Mouse (Mus musculus): ENCODE results near the gene 2900011O08Rik. TPM values are rescaled to one million over a fixed set of nuclear protein-coding genes. Genes with fewer than 3 reads are reported as not detected.
A peak's percentile ranks its signal among the peaks of the same experiment; 100 is the strongest.

Gene 2900011O08Rik
- 2.9 and 3.2 TPM in 2 replicates for polyA plus RNA-seq (2014; fragmentation: Nextera tagmentation; extraction: Ambion mirVana)

DNA sequence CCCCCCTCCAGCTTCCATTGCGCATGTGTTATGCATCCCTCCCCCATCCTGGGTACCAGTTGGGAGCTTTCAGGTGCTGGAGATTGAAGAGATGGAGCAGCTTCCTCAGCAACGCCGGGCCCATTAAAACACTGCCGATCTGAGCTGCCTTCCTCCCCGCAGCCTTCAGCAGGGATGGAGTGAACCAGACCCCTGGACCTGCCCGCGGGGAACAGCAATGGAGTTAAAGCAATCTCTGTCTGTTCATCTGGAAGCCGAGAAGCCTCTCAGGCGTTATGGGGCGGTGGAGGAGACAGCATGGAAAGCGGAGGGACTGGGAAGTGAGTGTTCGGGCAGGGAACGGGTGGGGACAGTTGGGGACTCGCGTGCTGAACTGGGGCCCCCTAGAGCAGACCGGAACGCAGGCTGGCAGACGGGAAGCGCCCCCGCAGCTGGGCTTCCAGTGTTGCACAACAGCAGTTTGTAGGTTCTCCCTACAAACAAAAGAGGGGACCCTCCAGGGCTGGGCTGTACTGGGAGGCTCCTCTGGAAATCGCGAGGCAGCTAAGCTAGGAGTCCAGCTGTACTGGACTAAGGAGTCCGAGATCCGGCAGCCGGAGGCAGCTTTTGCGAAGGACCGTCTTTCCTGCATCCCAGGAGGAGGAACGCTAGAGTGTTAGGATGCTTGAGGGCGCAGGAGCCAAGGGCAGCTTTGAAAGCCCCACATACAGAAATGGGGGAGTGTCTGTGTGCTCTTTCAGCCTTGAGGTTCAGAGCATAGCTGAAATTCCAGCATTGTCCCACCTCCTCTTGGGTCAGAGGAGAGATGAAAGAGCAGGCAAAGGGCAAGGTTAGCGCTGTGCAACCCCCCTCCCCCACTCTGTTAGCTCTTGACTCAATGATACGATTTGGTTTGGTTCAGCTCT is at the start of gene 2900011O08Rik, which contains the start of gene Ifitm7:
2900011O08Rik (plus strand) TSS at position 31 of the 905 bp plus-strand sequence.
Ifitm7 (minus strand) TSS at position 315 of the 905 bp plus-strand sequence.
- H3K9ac ChIP-seq (ENCODE audit: low read length): peak within 1 kb of the TSS; percentile 32
- WGBS: 1% methylated on average over 31 of the region's 31 CpGs

DNA sequence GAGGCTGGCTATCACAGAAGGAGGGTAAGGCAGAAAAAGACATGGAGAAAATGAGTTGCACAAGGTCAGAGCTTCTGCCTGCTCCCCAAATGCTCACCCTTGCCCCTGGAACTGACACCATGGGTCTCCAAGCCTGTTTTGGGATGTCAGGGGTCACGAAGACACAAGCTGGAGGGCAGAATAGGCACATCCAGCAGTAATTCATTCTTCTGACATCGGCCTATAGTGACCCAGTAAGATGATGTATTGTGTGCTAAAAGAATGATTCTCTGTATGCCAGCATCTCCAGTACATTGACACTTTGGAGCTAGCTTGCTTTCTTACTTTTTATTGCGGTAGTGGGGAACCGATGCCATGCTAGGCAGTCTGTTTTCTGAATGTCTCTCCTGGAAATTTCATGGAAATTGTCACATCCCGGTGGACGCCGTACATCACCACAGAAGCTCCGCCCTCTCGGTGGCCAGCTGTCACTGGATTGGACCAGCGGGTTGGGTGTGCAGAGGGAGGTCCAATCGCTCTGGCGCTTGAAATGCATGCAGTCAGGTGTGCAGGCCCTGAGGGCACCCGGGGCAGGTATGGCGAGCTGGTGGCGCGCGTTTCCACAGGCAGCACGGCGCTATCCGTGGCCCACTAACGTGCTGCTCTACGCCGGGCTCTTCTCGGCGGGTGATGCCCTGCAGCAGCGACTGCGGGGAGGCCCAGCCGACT is 46.1 kb upstream of the 2900011O08Rik start:
- H3K9me3 ChIP-seq (ENCODE audit: control insufficient read depth, low read length): no peaks in the 10 kb centered on the region
- 6% methylated on average over 28 of the region's 28 CpGs for WGBS
- H3K9ac ChIP-seq (ENCODE audit: low read length): peak overlapping the region; percentile 55
- H3K27ac ChIP-seq (ENCODE audit: low read depth): no peak overlapping the region
- ATAC-seq (replicated peaks; ENCODE audit: low FRiP score, low TSS enrichment, low read depth) (peak; percentile 98), DNase-seq (ENCODE audit: low spot score) (peak; percentile 73)
- H3K36me3 ChIP-seq (ENCODE audit: control insufficient read depth, insufficient read depth, low read length): no peaks in the 10 kb centered on the region
- peak overlapping the region; percentile 99 for H3K4me2 ChIP-seq (ENCODE audit: low read length)
- H3K4me3 ChIP-seq (ENCODE audit: low read depth, low read length): peak overlapping the region; percentile 60
- peaks cover 2% of the 10 kb centered on the region; the same call in 1 of the 2 replicates for H3K4me1 ChIP-seq (replicated peaks; ENCODE audit: control insufficient read depth, insufficient read depth, low read length)
- peaks cover 10% of the 10 kb centered on the region; the same call in 1 of the 2 replicates for H3K27me3 ChIP-seq (replicated peaks; ENCODE audit: control insufficient read depth, insufficient read depth, low read length)

More for the DNA sequence above, at the start of gene 2900011O08Rik, which contains the start of gene Ifitm7:
- ATAC-seq (replicated peaks; ENCODE audit: low FRiP score, low TSS enrichment, low read depth) (peak; percentile 32), DNase-seq (ENCODE audit: low spot score) (peak; percentile 67)
- no peaks in the 10 kb centered on the region for H3K27me3 ChIP-seq (replicated peaks; ENCODE audit: control insufficient read depth, insufficient read depth, low read length)
- H3K4me1 ChIP-seq (replicated peaks; ENCODE audit: control insufficient read depth, insufficient read depth, low read length): peaks cover 5% of the 10 kb centered on the region; the same call in 1 of the 2 replicates
- H3K4me2 ChIP-seq (ENCODE audit: low read length): peak within 1 kb of the TSS; percentile 80
- no peaks in the 10 kb centered on the region for H3K36me3 ChIP-seq (ENCODE audit: control insufficient read depth, insufficient read depth, low read length)
- H3K9me3 ChIP-seq (ENCODE audit: control insufficient read depth, low read length): no peaks in the 10 kb centered on the region
- no peak within 1 kb of the TSS for H3K27ac ChIP-seq (ENCODE audit: low read depth)
- peak within 1 kb of the TSS; percentile 38 for H3K4me3 ChIP-seq (ENCODE audit: low read depth, low read length)

GRCm38 (mm10) chr16:13940847-13941395 is 45.5 kb upstream of the 2900011O08Rik start:
- DNase-seq (ENCODE audit: low spot score): peak; percentile 67
- Histone ChIP-seq H3K36me3 (ENCODE audit: control insufficient read depth, insufficient read depth, low read length) (no peaks in the 10 kb centered on the region), H3K27me3 (replicated peaks; ENCODE audit: control insufficient read depth, insufficient read depth, low read length) (peaks cover 10% of the 10 kb centered on the region; the same call in 1 of the 2 replicates), H3K9me3 (ENCODE audit: control insufficient read depth, low read length) (no peaks in the 10 kb centered on the region), H3K4me3 (ENCODE audit: low read depth, low read length) (peak overlapping the region; percentile 60), H3K9ac (ENCODE audit: low read length) (peak overlapping the region; percentile 55), H3K4me2 (ENCODE audit: low read length) (peak overlapping the region; percentile 99), H3K27ac (ENCODE audit: low read depth) (no peak overlapping the region), H3K4me1 (replicated peaks; ENCODE audit: control insufficient read depth, insufficient read depth, low read length) (peaks cover 2% of the 10 kb centered on the region; the same call in 1 of the 2 replicates)
- peak; percentile 82 for ATAC-seq (replicated peaks; ENCODE audit: low FRiP score, low TSS enrichment, low read depth)
- WGBS: 3% methylated on average over 34 of the region's 34 CpGs

DNA sequence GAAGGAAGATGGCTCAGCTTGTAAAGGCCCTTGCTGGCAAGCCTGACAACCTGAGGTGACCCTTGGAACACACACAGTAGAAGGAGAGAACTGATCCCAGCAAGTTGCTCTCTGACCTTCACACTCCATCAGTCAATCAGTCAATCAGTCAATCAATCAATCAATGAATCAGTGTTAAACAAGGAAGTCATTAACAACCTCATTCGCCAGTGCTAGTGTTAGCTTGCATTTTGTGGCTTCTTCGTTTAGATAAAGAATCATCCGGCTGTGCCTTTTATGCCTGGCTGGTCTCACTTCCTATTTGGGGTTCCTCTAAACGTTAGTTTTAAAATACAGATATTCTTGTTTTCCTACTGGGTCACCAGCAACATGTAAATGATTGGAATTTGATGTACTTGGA is 42.2 kb upstream of the 2900011O08Rik start:
- no peak overlapping the region for H3K27ac ChIP-seq (ENCODE audit: low read depth)
- no peaks in the 10 kb centered on the region for H3K36me3 ChIP-seq (ENCODE audit: control insufficient read depth, insufficient read depth, low read length)
- no peak overlapping the region for H3K9ac ChIP-seq (ENCODE audit: low read length)
- no peak overlapping the region for H3K4me3 ChIP-seq (ENCODE audit: low read depth, low read length)
- peaks cover 10% of the 10 kb centered on the region; the same call in 1 of the 2 replicates for H3K27me3 ChIP-seq (replicated peaks; ENCODE audit: control insufficient read depth, insufficient read depth, low read length)
- no peaks in the 10 kb centered on the region for H3K9me3 ChIP-seq (ENCODE audit: control insufficient read depth, low read length)
- WGBS: 40% methylated on average over 4 of the region's 4 CpGs
- ATAC-seq (replicated peaks; ENCODE audit: low FRiP score, low TSS enrichment, low read depth) (no peak), DNase-seq (ENCODE audit: low spot score) (no peak)
- H3K4me1 ChIP-seq (replicated peaks; ENCODE audit: control insufficient read depth, insufficient read depth, low read length): peaks cover 2% of the 10 kb centered on the region; the same call in 1 of the 2 replicates
- H3K4me2 ChIP-seq (ENCODE audit: low read length): no peak overlapping the region

GRCm38 (mm10) chr16:13944752-13945151 is 41.7 kb upstream of the 2900011O08Rik start:
- Histone ChIP-seq H3K4me1 (replicated peaks; ENCODE audit: control insufficient read depth, insufficient read depth, low read length) (peaks cover 2% of the 10 kb centered on the region; the same call in 1 of the 2 replicates), H3K4me2 (ENCODE audit: low read length) (no peak overlapping the region), H3K27ac (ENCODE audit: low read depth) (no peak overlapping the region), H3K27me3 (replicated peaks; ENCODE audit: control insufficient read depth, insufficient read depth, low read length) (peaks cover 10% of the 10 kb centered on the region; the same call in 1 of the 2 replicates), H3K36me3 (ENCODE audit: control insufficient read depth, insufficient read depth, low read length) (no peaks in the 10 kb centered on the region), H3K4me3 (ENCODE audit: low read depth, low read length) (no peak overlapping the region), H3K9me3 (ENCODE audit: control insufficient read depth, low read length) (no peaks in the 10 kb centered on the region), H3K9ac (ENCODE audit: low read length) (no peak overlapping the region)
- WGBS: 77% methylated on average over 5 of the region's 5 CpGs
- DNase-seq (ENCODE audit: low spot score): no peak
- no peak for ATAC-seq (replicated peaks; ENCODE audit: low FRiP score, low TSS enrichment, low read depth)

DNA sequence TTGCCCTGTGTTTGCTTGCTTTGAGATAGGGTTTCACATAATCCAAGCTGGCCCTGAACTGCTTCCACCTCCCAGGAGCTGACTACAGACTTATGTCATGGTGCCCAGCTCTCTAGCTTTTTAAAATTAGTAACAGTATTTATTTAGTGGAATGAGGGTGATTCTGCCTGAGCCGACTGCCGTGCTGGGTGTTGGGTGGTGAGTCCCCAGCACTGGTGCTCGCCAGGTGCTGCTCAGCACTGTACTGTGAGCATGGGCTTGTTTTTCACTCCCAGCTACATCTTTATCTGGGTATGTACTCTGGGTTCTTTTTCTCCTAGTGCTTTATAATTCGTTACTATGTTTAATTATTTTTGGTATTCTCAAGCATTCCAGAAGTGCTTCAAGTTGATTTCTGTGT is 41.3 kb upstream of the 2900011O08Rik start:
- no peak overlapping the region for H3K9ac ChIP-seq (ENCODE audit: low read length)
- WGBS: 76% methylated on average over 4 of the region's 4 CpGs
- H3K9me3 ChIP-seq (ENCODE audit: control insufficient read depth, low read length): no peaks in the 10 kb centered on the region
- no peaks in the 10 kb centered on the region for H3K36me3 ChIP-seq (ENCODE audit: control insufficient read depth, insufficient read depth, low read length)
- H3K27ac ChIP-seq (ENCODE audit: low read depth): no peak overlapping the region
- no peak for DNase-seq (ENCODE audit: low spot score)
- H3K27me3 ChIP-seq (replicated peaks; ENCODE audit: control insufficient read depth, insufficient read depth, low read length): peaks cover 10% of the 10 kb centered on the region; the same call in 1 of the 2 replicates
- no peak overlapping the region for H3K4me3 ChIP-seq (ENCODE audit: low read depth, low read length)
- peaks cover 2% of the 10 kb centered on the region; the same call in 1 of the 2 replicates for H3K4me1 ChIP-seq (replicated peaks; ENCODE audit: control insufficient read depth, insufficient read depth, low read length)
- no peak for ATAC-seq (replicated peaks; ENCODE audit: low FRiP score, low TSS enrichment, low read depth)
- no peak overlapping the region for H3K4me2 ChIP-seq (ENCODE audit: low read length)

DNA sequence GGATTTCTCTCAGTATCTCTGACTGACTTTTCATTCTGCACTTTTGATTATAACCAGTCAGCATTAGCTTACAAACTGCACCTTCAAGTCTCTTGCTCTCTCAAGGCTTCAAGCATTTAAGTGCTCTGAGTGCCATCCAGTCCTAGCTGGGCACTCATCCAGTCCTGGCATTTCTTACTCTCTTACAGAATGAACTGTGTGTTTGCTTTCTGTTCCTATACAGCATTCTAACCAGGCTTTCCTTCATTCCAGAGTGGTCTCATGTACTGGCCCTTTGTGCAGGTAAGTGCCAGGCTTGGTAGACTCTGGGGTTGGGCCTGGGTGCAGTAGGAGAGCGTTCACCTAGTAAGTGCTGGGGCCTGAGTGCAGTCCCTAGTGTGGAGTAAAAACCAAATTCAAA is 40.1 kb upstream of the 2900011O08Rik start:
- ATAC-seq (replicated peaks; ENCODE audit: low FRiP score, low TSS enrichment, low read depth) (no peak), DNase-seq (ENCODE audit: low spot score) (no peak)
- H3K9ac ChIP-seq (ENCODE audit: low read length): no peak overlapping the region
- peaks cover 6% of the 10 kb centered on the region; the same call in 1 of the 2 replicates for H3K27me3 ChIP-seq (replicated peaks; ENCODE audit: control insufficient read depth, insufficient read depth, low read length)
- WGBS: 90% methylated on average over 1 of the region's 1 CpGs
- no peaks in the 10 kb centered on the region for H3K9me3 ChIP-seq (ENCODE audit: control insufficient read depth, low read length)
- no peak overlapping the region for H3K4me2 ChIP-seq (ENCODE audit: low read length)
- 0 out of 2 replicates have a peak, but pooled peaks cover 2% of the 10 kb centered on the region for H3K4me1 ChIP-seq (replicated peaks; ENCODE audit: control insufficient read depth, insufficient read depth, low read length)
- H3K27ac ChIP-seq (ENCODE audit: low read depth): no peak overlapping the region
- no peak overlapping the region for H3K4me3 ChIP-seq (ENCODE audit: low read depth, low read length)
- H3K36me3 ChIP-seq (ENCODE audit: control insufficient read depth, insufficient read depth, low read length): no peaks in the 10 kb centered on the region

GRCm38 (mm10) chr16:13951245-13951644 is 35.2 kb upstream of the 2900011O08Rik start:
- DNase-seq (ENCODE audit: low spot score) (no peak), ATAC-seq (replicated peaks; ENCODE audit: low FRiP score, low TSS enrichment, low read depth) (no peak)
- no peaks in the 10 kb centered on the region for H3K27me3 ChIP-seq (replicated peaks; ENCODE audit: control insufficient read depth, insufficient read depth, low read length)
- no peaks in the 10 kb centered on the region for H3K4me1 ChIP-seq (replicated peaks; ENCODE audit: control insufficient read depth, insufficient read depth, low read length)
- no peaks in the 10 kb centered on the region for H3K9me3 ChIP-seq (ENCODE audit: control insufficient read depth, low read length)
- no peak overlapping the region for H3K4me2 ChIP-seq (ENCODE audit: low read length)
- no peak overlapping the region for H3K27ac ChIP-seq (ENCODE audit: low read depth)
- 80% methylated on average over 3 of the region's 3 CpGs for WGBS
- no peak overlapping the region for H3K9ac ChIP-seq (ENCODE audit: low read length)
- H3K36me3 ChIP-seq (ENCODE audit: control insufficient read depth, insufficient read depth, low read length): no peaks in the 10 kb centered on the region
- no peak overlapping the region for H3K4me3 ChIP-seq (ENCODE audit: low read depth, low read length)
